ENCODE assay signal across 21 mouse cellular contexts in genomic region chr17:32377137-32377536, GRCm38 (mm10). TPM values are rescaled to one million over a fixed set of nuclear protein-coding genes. Genes with fewer than 3 reads are reported as not detected.
DNase-seq lines count a peak whose midpoint lies in the region; ATAC-seq and TF ChIP-seq lines count a peak whose summit lies in the region.
"Had no signal": no experiment of that assay in that cellular context is flagged by ENCODE, and none has a peak within 500 bp of the region (broad histone marks: within the 10 kb centered on the region; RNA-seq: fewer than 3 reads in every experiment).

No protein-coding gene starts in this region.

- no peaks in the 10 kb centered on the region for H3K4me1 ChIP-seq in forebrain, embryonic 12.5 days
- H3K4me1 ChIP-seq in forebrain, embryonic 15.5 days: no peaks in the 10 kb centered on the region
- H3K4me1 ChIP-seq in stomach, embryonic 15.5 days: no peaks in the 10 kb centered on the region
- no peaks in the 10 kb centered on the region for H3K4me1 ChIP-seq in stomach, postnatal 0 days (replicated peaks; ENCODE audit: control insufficient read depth, insufficient read depth)
- peaks cover 19% of the 10 kb centered on the region for H3K4me1 ChIP-seq in liver, embryonic 12.5 days
- H3K4me1 ChIP-seq: hindbrain, embryonic 12.5 days; limb, embryonic 15.5 days had no signal

- no peak overlapping the region for H3K4me3 ChIP-seq in forebrain, embryonic 12.5 days (replicated peaks)
- no peak overlapping the region for H3K4me3 ChIP-seq in forebrain, embryonic 15.5 days
- H3K4me3 ChIP-seq in stomach, embryonic 15.5 days (replicated peaks): no peak overlapping the region
- no peak overlapping the region for H3K4me3 ChIP-seq in stomach, postnatal 0 days (ENCODE audit: low read depth, low read length)
- no peak overlapping the region for H3K4me3 ChIP-seq in liver, embryonic 12.5 days
- H3K4me3 ChIP-seq: hindbrain, embryonic 12.5 days; limb, embryonic 15.5 days had no signal

- H3K27ac ChIP-seq in forebrain, embryonic 12.5 days: peak overlapping the region; percentile 25; the same call in 1 of the 2 replicates
- H3K27ac ChIP-seq in forebrain, embryonic 15.5 days (replicated peaks): no peak overlapping the region
- H3K27ac ChIP-seq in stomach, embryonic 15.5 days: no peak overlapping the region
- no peak overlapping the region for H3K27ac ChIP-seq in stomach, postnatal 0 days (replicated peaks)
- peak overlapping the region; percentile 27; the same call in 1 of the 2 replicates for H3K27ac ChIP-seq in liver, embryonic 12.5 days
- H3K27ac ChIP-seq: hindbrain, embryonic 12.5 days; limb, embryonic 15.5 days had no signal

- no peak for DNase-seq in stomach, postnatal 0 days (ENCODE audit: low spot score)
- DNase-seq in layer of hippocampus, postnatal 10 days (ENCODE audit: low spot score in 2 of 2): no peak
- DNase-seq in kidney, adult 8-10 months: no peak
- DNase-seq: adrenal gland, postnatal 14 days; B cell, adult 2 months; cerebellum, postnatal 14 days; kidney, postnatal 36 days; lung, postnatal 10 days had no signal

- no peak for ATAC-seq in forebrain, embryonic 12.5 days (ENCODE audit: low FRiP score)
- no peak for ATAC-seq in forebrain, embryonic 15.5 days (replicated peaks)
- 0 out of 2 replicates have a peak, but pooled peaks have one; percentile 14 for ATAC-seq in stomach, embryonic 15.5 days (ENCODE audit: insufficient read depth, low FRiP score, low read depth)
- ATAC-seq in stomach, postnatal 0 days (ENCODE audit: low FRiP score, low TSS enrichment): no peak
- ATAC-seq in liver, embryonic 12.5 days: peak; percentile 76
- ATAC-seq: forebrain, embryonic 14.5 days; inflammation-experienced regulatory T-cells, adult 6 months had no signal

- 86% methylated on average over 9 of the region's 9 CpGs for whole genome bisulfite sequencing in forebrain, embryonic 12.5 days
- WGBS in forebrain, embryonic 15.5 days: 84% methylated on average over 9 of the region's 9 CpGs
- WGBS in stomach, embryonic 15.5 days: 74% methylated on average over 9 of the region's 9 CpGs
- WGBS in stomach, postnatal 0 days: 73% methylated on average over 9 of the region's 9 CpGs
- WGBS in liver, embryonic 12.5 days (ENCODE audit: insufficient replicate concordance): 62% methylated on average over 9 of the region's 9 CpGs

- no peaks in the 10 kb centered on the region for H3K27me3 ChIP-seq in forebrain, embryonic 12.5 days
- no peaks in the 10 kb centered on the region for H3K27me3 ChIP-seq in forebrain, embryonic 15.5 days
- no peaks in the 10 kb centered on the region for H3K27me3 ChIP-seq in stomach, embryonic 15.5 days (replicated peaks)
- H3K27me3 ChIP-seq in stomach, postnatal 0 days (ENCODE audit: control insufficient read depth, insufficient read depth, low read length): no peaks in the 10 kb centered on the region
- H3K27me3 ChIP-seq in liver, embryonic 12.5 days (replicated peaks): no peaks in the 10 kb centered on the region
- H3K27me3 ChIP-seq: hindbrain, embryonic 12.5 days; limb, embryonic 15.5 days had no signal

- no peak overlapping the region for H3K9ac ChIP-seq in forebrain, embryonic 12.5 days
- H3K9ac ChIP-seq in forebrain, embryonic 15.5 days (replicated peaks): no peak overlapping the region
- no peak overlapping the region for H3K9ac ChIP-seq in stomach, embryonic 15.5 days
- no peak overlapping the region for H3K9ac ChIP-seq in stomach, postnatal 0 days (ENCODE audit: low read length)
- 0 out of 2 replicates have a peak overlapping the region, but pooled peaks have one; percentile 3 for H3K9ac ChIP-seq in liver, embryonic 12.5 days
- H3K9ac ChIP-seq: hindbrain, embryonic 12.5 days; limb, embryonic 15.5 days had no signal

- no peak for TF ChIP-seq CTCF in stomach, postnatal 0 days (IDR thresholded peaks at IDR 0.05; ENCODE audit: low read depth)

- no peak overlapping the region for H3K4me2 ChIP-seq in forebrain, embryonic 12.5 days
- no peak overlapping the region for H3K4me2 ChIP-seq in forebrain, embryonic 15.5 days (replicated peaks)
- no peak overlapping the region for H3K4me2 ChIP-seq in stomach, embryonic 15.5 days
- no peak overlapping the region for H3K4me2 ChIP-seq in stomach, postnatal 0 days (replicated peaks; ENCODE audit: low read depth)
- peak overlapping the region; percentile 38 for H3K4me2 ChIP-seq in liver, embryonic 12.5 days
- H3K4me2 ChIP-seq: hindbrain, embryonic 12.5 days; limb, embryonic 15.5 days had no signal

- H3K36me3 ChIP-seq in forebrain, embryonic 12.5 days (replicated peaks): peaks cover 25% of the 10 kb centered on the region
- peaks cover 18% of the 10 kb centered on the region for H3K36me3 ChIP-seq in forebrain, embryonic 15.5 days
- H3K36me3 ChIP-seq in stomach, embryonic 15.5 days: peaks cover 14% of the 10 kb centered on the region; the same call in 1 of the 2 replicates
- H3K36me3 ChIP-seq in stomach, postnatal 0 days (ENCODE audit: control insufficient read depth, insufficient read depth, low read length): no peaks in the 10 kb centered on the region; the same call in 1 of the 2 replicates
- peaks cover 21% of the 10 kb centered on the region for H3K36me3 ChIP-seq in liver, embryonic 12.5 days

- TF ChIP-seq EP300 in stomach, postnatal 0 days (optimal IDR thresholded peaks at IDR 0.05): no peak

- no peaks in the 10 kb centered on the region for H3K9me3 ChIP-seq in forebrain, embryonic 12.5 days
- H3K9me3 ChIP-seq in forebrain, embryonic 15.5 days: no peaks in the 10 kb centered on the region
- H3K9me3 ChIP-seq in stomach, embryonic 15.5 days: no peaks in the 10 kb centered on the region
- no peaks in the 10 kb centered on the region for H3K9me3 ChIP-seq in stomach, postnatal 0 days (ENCODE audit: control insufficient read depth, low read length)
- H3K9me3 ChIP-seq in liver, embryonic 12.5 days (replicated peaks): no peaks in the 10 kb centered on the region
- H3K9me3 ChIP-seq: hindbrain, embryonic 12.5 days; limb, embryonic 15.5 days had no signal

RNA-seq across cellular contexts. Expression of gene Wiz, which starts 12.1 kb away (rescaled TPM):
- 40.3 and 44.3 TPM in 2 replicates for polyA plus RNA-seq in forebrain, embryonic 12.5 days (2016; fragmentation: Nextera tagmentation; extraction: Ambion mirVana)
- polyA plus RNA-seq in forebrain, embryonic 15.5 days (2015; fragmentation: Nextera tagmentation; extraction: Ambion mirVana): 38.8 and 40.3 TPM in 2 replicates
- polyA plus RNA-seq in stomach, embryonic 15.5 days (2015; fragmentation: Nextera tagmentation; extraction: Ambion mirVana): 26.2 and 31.2 TPM in 2 replicates
- 9.6 and 13.4 TPM in 2 replicates for polyA plus RNA-seq in stomach, postnatal 0 days (2015; fragmentation: Nextera tagmentation; extraction: Ambion mirVana)
- 13.3 and 14.8 TPM in 2 replicates for polyA plus RNA-seq in liver, embryonic 12.5 days (2016; fragmentation: Nextera tagmentation; extraction: Ambion mirVana)
- total RNA-seq in layer of hippocampus, postnatal 10 days (2021): 10 to 100 TPM; 84.1 to 92.5 TPM

RNA-seq across cellular contexts. Expression of gene Rasal3, which starts 26.2 kb away (rescaled TPM):
- 0.41 and 0.77 TPM in 2 replicates for polyA plus RNA-seq in forebrain, embryonic 12.5 days (2016; fragmentation: Nextera tagmentation; extraction: Ambion mirVana)
- 0.56 and 0.64 TPM in 2 replicates for polyA plus RNA-seq in forebrain, embryonic 15.5 days (2015; fragmentation: Nextera tagmentation; extraction: Ambion mirVana)
- 2.1 TPM in 2 replicates for polyA plus RNA-seq in stomach, embryonic 15.5 days (2015; fragmentation: Nextera tagmentation; extraction: Ambion mirVana)
- 0.56 and 0.63 TPM in 2 replicates for polyA plus RNA-seq in stomach, postnatal 0 days (2015; fragmentation: Nextera tagmentation; extraction: Ambion mirVana)
- polyA plus RNA-seq in liver, embryonic 12.5 days (2016; fragmentation: Nextera tagmentation; extraction: Ambion mirVana): 7.2 and 8.1 TPM in 2 replicates
- 1 to 10 TPM; 3.2 to 3.6 TPM for total RNA-seq in layer of hippocampus, postnatal 10 days (2021)

RNA-seq across cellular contexts. Expression of gene Akap8l, which starts 26.7 kb away (rescaled TPM):
- 110 TPM in 2 replicates for polyA plus RNA-seq in forebrain, embryonic 12.5 days (2016; fragmentation: Nextera tagmentation; extraction: Ambion mirVana)
- polyA plus RNA-seq in forebrain, embryonic 15.5 days (2015; fragmentation: Nextera tagmentation; extraction: Ambion mirVana): 138 and 140 TPM in 2 replicates
- 83.5 and 91.1 TPM in 2 replicates for polyA plus RNA-seq in stomach, embryonic 15.5 days (2015; fragmentation: Nextera tagmentation; extraction: Ambion mirVana)
- polyA plus RNA-seq in stomach, postnatal 0 days (2015; fragmentation: Nextera tagmentation; extraction: Ambion mirVana): 25.2 and 31.7 TPM in 2 replicates
- 49.7 and 50.1 TPM in 2 replicates for polyA plus RNA-seq in liver, embryonic 12.5 days (2016; fragmentation: Nextera tagmentation; extraction: Ambion mirVana)
- total RNA-seq in layer of hippocampus, postnatal 10 days (2021): 100 to 1,000 TPM; 115 to 140 TPM

RNA-seq across cellular contexts. Expression of gene Pglyrp2, which starts 46.8 kb away (rescaled TPM):
- polyA plus RNA-seq in forebrain, embryonic 12.5 days (2016; fragmentation: Nextera tagmentation; extraction: Ambion mirVana): not detected in 2 replicates
- not detected in 2 replicates for polyA plus RNA-seq in forebrain, embryonic 15.5 days (2015; fragmentation: Nextera tagmentation; extraction: Ambion mirVana)
- 0.26 and 0.45 TPM in 2 replicates for polyA plus RNA-seq in stomach, embryonic 15.5 days (2015; fragmentation: Nextera tagmentation; extraction: Ambion mirVana)
- 0.10 and 0.16 TPM in 2 replicates for polyA plus RNA-seq in stomach, postnatal 0 days (2015; fragmentation: Nextera tagmentation; extraction: Ambion mirVana)
- 1.6 and 1.8 TPM in 2 replicates for polyA plus RNA-seq in liver, embryonic 12.5 days (2016; fragmentation: Nextera tagmentation; extraction: Ambion mirVana)
- not detected for total RNA-seq in layer of hippocampus, postnatal 10 days (2021)
- total RNA-seq: layer of hippocampus, postnatal 14 days; left cerebral cortex, postnatal 10 days; midbrain, postnatal 0 days had no signal
- polyA plus RNA-seq: forebrain, embryonic 14.5 days; heart, postnatal 0 days; midbrain, postnatal 0 days; neural tube, embryonic 11.5 days had no signal

RNA-seq across cellular contexts. Expression of gene Akap8, which starts 56.1 kb away (rescaled TPM):
- 143 and 145 TPM in 2 replicates for polyA plus RNA-seq in forebrain, embryonic 12.5 days (2016; fragmentation: Nextera tagmentation; extraction: Ambion mirVana)
- polyA plus RNA-seq in forebrain, embryonic 15.5 days (2015; fragmentation: Nextera tagmentation; extraction: Ambion mirVana): 107 and 111 TPM in 2 replicates
- polyA plus RNA-seq in stomach, embryonic 15.5 days (2015; fragmentation: Nextera tagmentation; extraction: Ambion mirVana): 86.1 and 98.3 TPM in 2 replicates
- 30.3 and 31.0 TPM in 2 replicates for polyA plus RNA-seq in stomach, postnatal 0 days (2015; fragmentation: Nextera tagmentation; extraction: Ambion mirVana)
- 72.1 and 73.5 TPM in 2 replicates for polyA plus RNA-seq in liver, embryonic 12.5 days (2016; fragmentation: Nextera tagmentation; extraction: Ambion mirVana)
- total RNA-seq in layer of hippocampus, postnatal 10 days (2021): 100 to 1,000 TPM in 1 of 2 experiments, 10 to 100 TPM in 1; 88.7 to 112 TPM

Comparison
In these comparisons a context has a peak if more than half of its experiments do, and no peak if none do; other contexts are left out.
1. ATAC-seq: peak in stomach, embryonic 15.5 days (single experiment) and liver, embryonic 12.5 days (single experiment); none in forebrain, embryonic 12.5 days (single experiment), forebrain, embryonic 15.5 days (single experiment) and stomach, postnatal 0 days (single experiment).
2. H3K27ac ChIP-seq: peak in forebrain, embryonic 12.5 days (single experiment) and liver, embryonic 12.5 days (single experiment); none in forebrain, embryonic 15.5 days (single experiment), stomach, embryonic 15.5 days (single experiment) and stomach, postnatal 0 days (single experiment).